Mouse (Mus musculus): ENCODE measurements around the gene Cdhr2. TPM values are rescaled to one million over a fixed set of nuclear protein-coding genes. Genes with fewer than 3 reads are reported as not detected.

Cdhr2 gene
- not detected for total RNA-seq (2021)
- long read RNA-seq, experiment 1, result 0 reads
- long read RNA-seq, experiment 2, result 0 reads

DNA sequence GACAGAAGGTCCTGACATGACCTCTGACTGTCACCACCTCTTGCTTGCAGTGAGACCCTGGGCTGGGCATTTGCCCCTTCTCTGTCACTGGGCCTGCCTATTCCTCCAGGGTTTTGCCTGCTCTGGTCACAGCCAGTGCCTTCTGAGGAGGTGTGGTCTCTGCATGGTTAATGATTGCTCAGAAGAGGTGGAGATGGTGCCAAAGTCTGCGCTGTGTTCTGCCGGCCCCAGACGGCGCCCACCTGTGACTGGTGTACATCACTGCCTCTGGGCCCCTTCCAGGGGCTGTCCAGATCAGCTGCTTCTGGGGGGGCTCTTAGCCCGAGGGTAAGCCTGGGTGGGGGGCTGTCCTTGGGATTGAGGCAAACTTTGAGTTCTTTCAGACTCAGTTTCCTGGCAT is at the start of gene Cdhr2:
Gene Cdhr2, plus strand, starts transcription at position 219 of the 400 bp plus-strand sequence.
- intact Hi-C loops (cut with DNase I), result no loop called here
- no peak for DNase-seq

DNA sequence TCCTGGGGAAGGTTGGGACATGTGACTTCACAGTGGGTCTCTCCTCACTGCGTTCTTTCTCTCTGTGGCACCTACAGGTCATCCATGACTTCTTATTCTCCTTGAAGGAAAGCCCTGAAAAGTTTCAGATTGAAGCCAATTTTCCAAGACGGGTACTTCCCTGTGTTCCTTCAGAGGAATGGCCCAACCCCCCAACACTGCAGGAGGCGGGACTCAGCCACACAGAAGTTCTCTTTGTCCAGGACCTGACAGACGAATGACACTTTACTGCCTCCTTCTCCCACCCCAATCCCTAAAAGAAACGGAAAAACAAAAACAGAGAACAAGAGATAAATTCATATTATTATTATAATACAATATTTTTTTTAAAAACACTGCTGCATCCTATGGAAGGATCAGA is 40.4 kb upstream of the Cdhr2 start:
- no peak for DNase-seq
- intact Hi-C loops (cut with DNase I), result no loop called here

DNA sequence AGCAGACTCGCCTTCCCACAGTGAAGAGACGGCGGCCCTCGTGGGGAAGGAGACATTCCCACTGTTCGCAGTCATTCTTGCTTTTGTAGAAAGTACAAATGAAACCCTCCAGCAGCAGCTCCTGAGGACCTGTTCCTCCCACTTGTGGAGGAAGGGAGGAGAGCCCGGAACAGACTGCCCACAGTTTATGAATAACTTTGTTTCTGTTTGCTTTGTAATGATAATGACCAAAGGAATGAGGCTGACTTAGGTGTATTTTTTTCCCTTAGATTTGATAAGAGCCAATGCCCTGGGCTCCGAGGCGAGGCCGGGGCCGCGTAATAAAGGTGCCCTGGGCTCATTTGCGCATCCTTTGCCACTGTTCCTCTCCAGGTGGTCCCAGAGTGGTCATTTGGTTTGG is 39.9 kb upstream of the Cdhr2 start:
- DNase-seq, result no peak
- intact Hi-C loops (cut with DNase I), result no loop called here

DNA sequence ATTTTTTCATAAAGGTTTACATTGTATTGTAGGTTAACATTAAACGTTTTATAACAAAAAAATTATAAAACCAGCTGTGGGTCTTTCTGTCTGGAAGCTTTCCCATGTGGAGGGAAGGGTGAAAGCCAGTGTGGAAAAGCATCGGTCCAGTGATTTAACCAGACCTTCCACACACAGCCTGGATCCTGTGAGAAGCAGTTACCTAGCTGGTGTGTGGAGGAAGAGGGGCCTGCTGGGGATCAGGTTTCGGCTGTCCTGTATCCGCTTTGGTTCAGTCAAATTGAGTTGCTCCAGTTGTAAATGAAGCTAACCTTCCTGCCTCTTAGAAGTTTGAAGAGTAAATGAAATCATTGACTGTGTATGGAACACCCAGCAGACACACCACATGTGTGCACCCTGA is 37.3 kb upstream of the Cdhr2 start:
- no peak for DNase-seq
- intact Hi-C loops (cut with DNase I), result no loop called here

GRCm38 (mm10) chr13:54664509-54664908 is 36.8 kb upstream of the Cdhr2 start:
- intact Hi-C loops (cut with DNase I), result no loop called here
- no peak for DNase-seq

DNA sequence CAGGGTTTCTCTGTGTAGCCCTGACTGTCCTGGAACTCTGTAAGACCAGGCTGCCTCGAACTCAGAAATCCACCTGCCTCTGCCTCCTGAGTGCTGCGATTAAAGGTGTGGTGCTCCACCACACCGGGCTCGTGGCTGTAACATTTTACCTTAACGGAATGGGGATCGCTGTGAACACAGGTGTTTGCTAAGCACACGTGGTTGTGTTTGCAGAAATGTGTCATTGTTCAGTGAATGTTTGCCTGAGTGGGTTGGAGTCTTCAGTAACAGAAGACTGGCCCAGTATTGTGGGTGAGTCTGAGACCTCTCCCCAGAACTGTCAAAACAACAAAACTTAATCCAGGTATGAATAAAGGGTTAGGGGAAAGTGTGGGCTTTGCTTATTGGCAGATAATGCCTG is 36.2 kb upstream of the Cdhr2 start:
- no peak for DNase-seq
- intact Hi-C loops (cut with DNase I), result no loop called here

- DNase-seq, result no peak
- intact Hi-C loops (cut with DNase I), result no loop called here
These were observed 30.8 kb upstream of the Cdhr2 start for GRCm38 (mm10) chr13:54670491-54670890.

DNA sequence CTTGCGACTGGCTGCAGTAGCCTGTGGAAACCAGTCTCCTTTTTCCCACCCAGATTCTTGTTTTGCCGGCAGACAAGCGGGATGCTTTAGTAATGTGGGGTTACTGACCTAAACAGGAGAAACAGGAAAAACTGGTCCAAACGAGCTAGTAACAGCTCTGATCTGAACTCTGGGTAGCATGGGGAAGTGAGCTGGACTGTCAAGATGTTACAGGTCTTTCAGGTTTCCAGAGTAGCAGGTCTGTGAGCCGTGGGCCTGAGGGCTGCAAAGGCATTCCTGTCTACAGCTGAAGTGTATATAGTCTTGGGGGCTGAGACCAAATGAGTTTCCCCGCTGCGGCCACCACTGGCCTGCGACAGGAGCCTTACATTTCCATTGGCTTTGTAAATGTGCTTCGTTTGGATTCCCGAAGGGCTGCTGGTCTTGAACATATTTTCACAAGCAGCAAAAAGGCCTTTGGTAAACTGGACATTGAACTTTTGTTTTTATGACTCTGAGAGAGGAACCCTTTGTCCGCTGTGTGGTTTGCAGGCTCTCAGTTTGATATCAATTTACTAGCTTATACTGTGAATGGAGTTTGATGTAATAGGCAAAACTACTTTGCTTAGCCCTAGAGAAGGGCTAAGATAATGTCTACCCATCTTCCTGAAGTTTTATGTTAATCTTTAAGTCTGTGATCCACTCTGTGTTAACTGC is 25.2 kb upstream of the Cdhr2 start:
- intact Hi-C loops (cut with DNase I), result no loop called here
- DNase-seq, result no peak

DNA sequence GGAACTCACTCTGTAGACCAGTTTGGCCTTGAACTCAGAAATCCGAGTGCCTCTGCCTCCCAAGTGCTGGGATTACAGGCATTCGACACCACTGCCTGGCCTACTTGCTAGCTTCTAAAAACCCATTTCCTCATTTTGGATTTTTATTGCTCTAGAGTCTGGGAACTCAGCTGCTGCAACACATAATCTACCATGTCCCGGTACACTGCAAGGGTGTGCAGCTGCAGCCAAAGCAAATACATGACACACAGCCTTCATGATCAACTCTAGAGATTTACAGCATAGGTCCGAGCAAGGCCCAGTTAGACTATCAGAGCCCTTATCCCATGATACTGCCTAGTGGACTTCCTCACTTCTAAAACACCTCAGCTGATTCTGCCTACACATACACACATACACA is 23.0 kb upstream of the Cdhr2 start:
- intact Hi-C loops (cut with DNase I), result no loop called here
- DNase-seq, result no peak

DNA sequence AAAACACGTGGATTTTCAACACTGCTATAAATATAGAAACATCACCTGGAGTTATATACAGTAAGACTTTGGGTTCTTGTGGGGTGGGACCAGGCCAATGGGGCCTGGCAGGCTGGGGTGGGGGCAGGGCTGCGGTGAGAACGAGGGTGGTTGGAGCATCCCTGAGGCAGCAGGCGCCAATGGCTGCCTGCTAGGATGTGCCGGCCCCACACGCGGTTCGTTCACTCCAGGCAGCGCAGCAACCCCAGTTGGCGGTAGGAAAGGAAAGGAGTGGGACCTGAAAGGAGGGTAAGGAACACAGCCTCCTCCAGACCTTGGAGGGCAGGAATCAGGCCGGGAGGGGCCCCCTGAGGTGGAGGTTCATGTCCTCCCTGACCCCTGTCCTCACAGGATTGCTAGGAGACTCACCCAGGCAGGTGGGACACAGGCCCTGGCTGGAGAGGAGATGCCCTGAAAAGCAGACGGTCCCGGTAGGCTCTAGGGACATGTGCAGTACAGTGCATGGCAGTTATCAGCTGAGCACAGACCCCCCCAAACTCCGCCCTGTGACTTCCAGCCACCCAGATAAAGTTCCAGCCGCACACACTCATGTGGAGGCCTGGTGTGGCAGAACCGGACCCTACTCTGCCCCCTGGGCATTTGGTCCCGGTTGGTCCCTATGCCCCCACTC is 20.9 kb upstream of the Cdhr2 start:
- intact Hi-C loops (cut with DNase I), result no loop called here
- no peak for DNase-seq

- intact Hi-C loops (cut with DNase I), result no loop called here
- no peak for DNase-seq
These were observed 20.0 kb upstream of the Cdhr2 start for GRCm38 (mm10) chr13:54681291-54681690.

- intact Hi-C loops (cut with DNase I), result no loop called here
These were observed 18.0 kb upstream of the Cdhr2 start for GRCm38 (mm10) chr13:54683301-54683700.

DNA sequence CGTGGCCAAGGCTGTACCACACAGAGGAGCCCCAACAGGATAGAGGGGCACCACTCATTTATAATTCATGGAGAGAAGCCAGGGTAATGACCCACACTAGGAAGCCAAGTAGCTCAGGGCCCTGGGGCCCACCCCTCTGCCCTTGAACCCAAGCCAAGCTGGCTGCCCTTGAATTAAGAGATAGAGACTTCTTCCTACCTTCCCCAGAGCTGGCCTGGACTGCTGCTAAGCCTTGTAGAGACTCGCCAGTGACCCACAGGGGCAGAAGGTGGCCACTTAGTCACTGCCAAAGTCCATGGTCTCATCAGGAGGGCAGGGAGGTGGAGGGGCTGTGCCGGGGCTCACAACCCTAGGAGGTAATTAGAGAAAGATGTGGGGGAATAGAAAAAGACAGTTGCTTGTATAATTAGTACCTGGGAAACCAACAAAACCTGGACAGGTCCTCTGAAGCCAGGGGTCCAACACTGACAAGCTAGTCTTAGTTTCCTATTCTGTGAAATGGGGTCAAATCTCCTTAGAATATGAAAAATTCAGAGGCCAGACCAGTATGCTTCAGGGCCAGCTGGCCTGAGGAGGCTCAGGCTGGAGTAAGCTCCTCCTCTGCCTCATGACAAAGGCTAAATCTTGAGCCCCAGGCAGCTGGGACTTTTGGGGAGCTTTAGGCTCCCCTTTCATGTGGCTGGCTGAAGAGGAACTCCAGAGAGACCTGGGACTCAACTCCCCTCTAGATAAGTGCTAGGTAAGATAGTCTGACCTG is 16.9 kb upstream of the Cdhr2 start:
- intact Hi-C loops (cut with DNase I), result no loop called here

More at GRCm38 (mm10) chr13:54683301-54683700, 18.0 kb upstream of the Cdhr2 start:
- no peak for DNase-seq

GRCm38 (mm10) chr13:54685174-54685573 is 16.1 kb upstream of the Cdhr2 start:
- intact Hi-C loops (cut with DNase I), result loop anchor here (5.0 kb wide), 2 partner anchors 63 to 218 kb away; partner anchors contain the start of genes Faf2 and Thoc3

More for the DNA sequence above, 16.9 kb upstream of the Cdhr2 start:
- DNase-seq, result peak in 1 of 2 experiments; percentile 24

GRCm38 (mm10) chr13:54686139-54687053 is 14.9 kb upstream of the Cdhr2 start:
- no peak for DNase-seq
- intact Hi-C loops (cut with DNase I), result loop anchor here (5.0 kb wide), 2 partner anchors 64 to 219 kb away; partner anchors contain the start of genes Faf2 and Thoc3

More at GRCm38 (mm10) chr13:54685174-54685573, 16.1 kb upstream of the Cdhr2 start:
- DNase-seq, result peak; percentile 46 to 60

GRCm38 (mm10) chr13:54687096-54687495 is 14.2 kb upstream of the Cdhr2 start:
- peak; percentile 79 to 80 for DNase-seq
- intact Hi-C loops (cut with DNase I), result loop anchor here (5.0 kb wide), 2 partner anchors 65 to 220 kb away; partner anchors contain the start of genes Faf2 and Thoc3

- DNase-seq, result peak; percentile 97 to 99
- intact Hi-C loops (cut with DNase I), result loop anchor here (5.0 kb wide), 2 partner anchors 65 to 220 kb away; partner anchors contain the start of genes Faf2 and Thoc3
These were observed 13.5 kb upstream of the Cdhr2 start for GRCm38 (mm10) chr13:54687575-54688424.

DNA sequence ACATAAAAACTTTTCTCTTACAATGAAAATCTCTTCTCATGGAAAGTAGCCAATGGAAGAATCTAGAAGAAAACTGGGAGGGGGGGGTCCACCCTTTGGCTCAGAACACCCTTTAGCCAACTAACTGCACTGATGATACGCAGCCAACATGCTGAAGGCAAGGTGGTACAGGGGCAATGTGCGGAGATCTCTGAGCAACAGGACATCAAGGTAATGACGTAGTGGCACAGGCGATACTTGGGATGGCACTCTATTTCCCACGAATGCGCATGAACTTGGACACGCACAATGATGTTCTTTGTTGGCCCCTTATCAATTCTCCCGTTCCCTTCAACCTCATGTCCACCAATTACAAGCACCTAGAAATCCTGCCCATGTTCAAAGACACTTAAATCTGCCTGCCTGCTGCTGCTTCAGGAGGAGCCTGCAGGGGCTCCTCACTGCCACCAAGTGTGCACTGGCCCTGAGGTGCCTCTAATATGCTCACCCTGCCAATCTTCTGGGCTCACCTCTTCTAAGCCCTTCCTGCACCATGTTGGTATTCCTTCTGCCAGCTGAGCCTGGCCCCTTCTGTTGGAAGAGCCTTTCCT is 11.0 kb upstream of the Cdhr2 start:
- intact Hi-C loops (cut with DNase I), result no loop called here
- no peak for DNase-seq

DNA sequence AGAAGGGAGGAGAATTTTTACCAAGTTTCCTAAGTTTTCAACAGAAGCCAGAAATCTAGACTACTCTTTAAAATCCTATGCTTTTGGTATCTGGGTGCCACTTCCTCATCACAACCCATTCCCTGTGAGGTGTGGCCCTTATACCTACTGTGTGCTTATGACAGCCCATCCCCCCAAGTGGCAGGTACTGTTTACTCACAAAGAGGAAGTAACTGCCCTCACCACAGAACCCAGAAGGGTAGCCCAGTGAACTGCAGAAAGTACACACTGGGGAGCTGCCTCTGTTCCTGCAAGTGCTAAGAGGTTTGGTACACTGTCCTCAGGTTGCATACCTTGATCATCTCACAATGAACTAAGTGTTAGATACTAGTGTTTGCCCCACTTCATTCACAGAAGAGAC is 9.5 kb upstream of the Cdhr2 start:
- intact Hi-C loops (cut with DNase I), result no loop called here
- DNase-seq, result no peak

All from heart, postnatal 14 days (tissue).